Mouse (Mus musculus) midbrain, embryonic 10.5 days (tissue): Measurements from ENCODE around the gene Atp13a4. TPM values are rescaled to one million over a fixed set of nuclear protein-coding genes. Genes with fewer than 3 reads are reported as not detected.
A peak's percentile ranks its signal among the peaks of the same experiment; 100 is the strongest.

Source experiments
- DNase-seq: peaks from one replicate; pipeline ENCODE4 v3.0.0-alpha.2; 2017; ENCODE audit warnings: low spot score
- H3K27ac ChIP-seq: fragments of 300-500 bp; sonication (generic); replicated peaks from 2 replicates; pipeline ENCODE4 v1.5.1; 2016; ENCODE audit warnings: mild to moderate bottlenecking
- H3K27me3 ChIP-seq: fragments of 300-500 bp; sonication (generic); 2 replicates; pipeline ENCODE4 v1.6.1; 2016; ENCODE audit warnings: low read depth, mild to moderate bottlenecking; ENCODE audit not compliant: poor library complexity, severe bottlenecking
- H3K36me3 ChIP-seq: fragments of 300-500 bp; sonication (generic); 2 replicates; pipeline ENCODE4 v1.6.1; 2016; ENCODE audit warnings: mild to moderate bottlenecking, moderate library complexity
- H3K4me1 ChIP-seq: fragments of 300-500 bp; sonication (generic); 2 replicates; pipeline ENCODE4 v1.6.1; 2016
- H3K4me3 ChIP-seq: fragments of 300-500 bp; sonication (generic); 2 replicates; pipeline ENCODE4 v1.5.1; 2016; ENCODE audit warnings: mild to moderate bottlenecking, moderate library complexity
- H3K9me3 ChIP-seq: fragments of 300-500 bp; sonication (generic); replicated peaks from 2 replicates; pipeline ENCODE4 v1.6.1; 2016; ENCODE audit warnings: mild to moderate bottlenecking
- WGBS: fragments of 180-500 bp; shearing (Covaris S2); methylation state at CpG from one replicate; pipeline ENCODE4 v1.1.7; 2016; 5-methylcytosine and 5-hydroxymethylcytosine counted together
- polyA plus RNA-seq: library from polyadenylated mRNA; unstranded; fragments of >200 nt; fragmentation: Nextera tagmentation; extraction: Ambion mirVana; gene quantifications from 2 replicates; pipeline ENCODE4 v1.2.1, GENCODE M21; 2016

Atp13a4 gene
- 0.19 and 0.47 TPM in 2 replicates for polyA plus RNA-seq

DNA sequence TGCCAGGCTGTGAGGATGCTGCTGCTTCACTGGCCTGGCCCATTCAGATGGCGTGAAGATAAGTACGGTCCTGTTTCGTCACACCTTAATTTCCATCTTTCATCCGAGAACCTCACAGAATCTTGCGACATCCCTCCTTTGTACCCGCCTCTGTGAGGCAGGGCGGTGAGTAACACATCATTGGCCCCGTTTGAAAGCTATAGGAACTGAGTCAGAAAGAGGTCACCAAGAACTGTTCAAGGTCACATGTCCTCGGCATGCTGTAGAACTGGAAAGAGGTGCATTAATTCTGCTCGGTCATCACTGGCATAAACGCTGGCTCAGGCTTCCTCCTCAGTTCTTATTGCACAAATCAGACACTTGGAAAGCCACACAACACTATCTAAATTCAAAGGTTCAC, at the start of gene Atp13a4:
Gene Atp13a4 (minus strand): TSS at position 36 of the 400 bp plus-strand sequence.
- no peak for DNase-seq
- Histone ChIP-seq H3K27me3 (no peaks in the 10 kb centered on the region), H3K36me3 (no peaks in the 10 kb centered on the region), H3K4me1 (no peaks in the 10 kb centered on the region), H3K27ac (no peak within 1 kb of the TSS), H3K9me3 (no peaks in the 10 kb centered on the region), H3K4me3 (no peak within 1 kb of the TSS)
- WGBS, result 91% methylated on average over 11 of the region's 11 CpGs

DNA sequence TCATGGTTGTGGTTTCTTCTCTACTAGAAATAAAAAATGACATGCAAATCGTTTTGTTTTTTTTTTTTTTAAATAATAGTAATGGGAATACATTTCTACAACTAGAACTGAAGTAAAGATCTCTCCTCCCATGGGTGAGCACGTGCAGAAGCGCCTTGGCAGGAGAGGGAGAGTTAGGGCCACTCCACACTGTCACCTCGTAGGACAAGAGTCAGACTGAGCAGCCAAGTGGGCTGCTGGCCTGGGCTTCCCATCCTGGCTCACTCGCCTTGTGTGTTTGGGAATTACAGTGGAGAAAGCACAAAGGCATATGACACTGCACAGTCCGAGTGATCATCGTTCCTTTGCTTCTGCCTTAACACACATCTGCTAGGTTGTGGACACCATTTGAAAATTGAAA, 47.5 kb upstream of the Atp13a4 start:
- H3K4me3 ChIP-seq, result no peak overlapping the region
- H3K4me1 ChIP-seq, result no peaks in the 10 kb centered on the region
- no peak for DNase-seq
- no peaks in the 10 kb centered on the region for H3K27me3 ChIP-seq
- no peak overlapping the region for H3K27ac ChIP-seq
- peaks cover 78% of the 10 kb centered on the region for H3K36me3 ChIP-seq
- 85% methylated on average over 7 of the region's 7 CpGs for WGBS
- H3K9me3 ChIP-seq, result no peaks in the 10 kb centered on the region

DNA sequence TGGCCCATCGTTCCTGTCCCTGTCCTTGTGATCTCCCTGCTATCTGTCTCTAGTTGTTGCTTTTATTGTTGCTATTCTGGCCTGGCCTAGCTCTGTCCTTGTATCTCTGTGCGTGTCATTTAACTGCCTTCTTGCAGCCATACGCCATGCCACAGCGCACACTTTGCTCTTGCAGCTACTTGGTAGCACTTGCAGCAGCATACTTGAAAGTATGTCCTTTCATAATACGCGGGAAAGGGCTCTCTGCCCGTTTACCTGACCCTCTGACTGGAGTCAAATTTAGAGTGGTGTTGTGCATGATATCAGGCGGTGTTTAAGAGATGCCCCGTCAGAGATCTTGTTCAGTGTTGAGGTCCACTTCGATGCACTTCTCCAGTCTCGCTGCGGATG, 35.1 kb upstream of the Atp13a4 start:
- Histone ChIP-seq H3K27me3 (no peaks in the 10 kb centered on the region), H3K4me1 (peaks cover 15% of the 10 kb centered on the region), H3K9me3 (no peaks in the 10 kb centered on the region), H3K36me3 (no peaks in the 10 kb centered on the region), H3K27ac (peak overlapping the region; percentile 89), H3K4me3 (peak overlapping the region; percentile 77)
- WGBS, result 11% methylated on average over 12 of the region's 12 CpGs
- no peak for DNase-seq

DNA sequence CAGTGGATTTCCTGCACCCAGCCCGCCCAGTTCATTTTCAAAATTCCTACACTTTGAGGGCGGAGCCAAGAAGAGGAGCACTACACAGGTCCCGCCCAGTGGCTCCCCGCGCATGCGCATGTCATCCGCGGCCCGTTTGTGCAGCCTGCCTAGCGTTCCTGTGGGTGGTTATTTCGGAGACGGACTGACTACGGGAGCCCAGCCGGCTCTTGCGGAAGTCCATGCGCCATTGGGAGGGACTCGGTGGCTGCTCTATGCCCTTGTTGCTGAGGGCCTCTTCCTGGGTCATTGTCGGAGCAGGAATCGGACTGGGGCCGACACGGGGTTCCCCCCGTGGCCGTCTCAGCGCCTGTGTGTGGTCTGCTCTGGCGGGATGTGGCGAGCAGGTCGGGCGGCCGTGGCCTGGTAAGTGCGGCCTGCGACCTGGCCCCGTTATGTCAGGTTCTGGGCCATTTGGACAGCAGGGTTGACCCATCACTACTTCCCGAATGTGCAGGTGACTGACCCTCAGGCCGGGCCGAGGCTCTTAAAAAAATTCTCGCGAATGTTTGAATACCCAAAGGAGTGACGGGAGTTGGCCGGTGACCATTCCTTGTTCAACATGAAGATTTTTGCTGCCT, 34.6 kb upstream of the Atp13a4 start, which contains the start of gene Opa1:
Gene Opa1 (plus strand): TSS at position 168 of the 620 bp plus-strand sequence.
- WGBS, result 0% methylated on average over 39 of the region's 39 CpGs

DNA sequence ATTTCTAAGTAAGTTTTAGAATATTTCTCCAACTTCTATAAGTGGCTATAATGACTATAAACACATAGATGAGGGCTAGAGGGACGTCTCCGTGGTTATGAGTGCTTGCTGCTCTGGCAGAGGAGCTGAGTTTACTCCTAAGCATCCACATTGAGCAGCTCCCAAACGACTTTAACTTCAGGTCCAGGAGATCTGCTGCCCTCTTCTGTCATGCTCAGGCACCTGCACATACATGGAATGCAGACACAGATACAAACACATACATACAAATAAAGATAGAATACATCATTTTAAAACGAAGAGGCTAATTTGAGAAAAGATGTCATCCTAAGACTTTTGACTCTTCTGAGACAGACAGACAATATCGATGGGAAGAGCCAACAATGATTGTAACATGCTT, 31.0 kb upstream of the Atp13a4 start:
- H3K27ac ChIP-seq, result no peak overlapping the region
- DNase-seq, result peak; percentile 15
- WGBS, result 15% methylated on average over 5 of the region's 5 CpGs
- H3K9me3 ChIP-seq, result no peaks in the 10 kb centered on the region
- no peaks in the 10 kb centered on the region for H3K36me3 ChIP-seq
- H3K27me3 ChIP-seq, result no peaks in the 10 kb centered on the region
- peaks cover 16% of the 10 kb centered on the region for H3K4me1 ChIP-seq
- H3K4me3 ChIP-seq, result no peak overlapping the region

More for the DNA sequence above, 34.6 kb upstream of the Atp13a4 start, which contains the start of gene Opa1:
- peaks cover 15% of the 10 kb centered on the region for H3K4me1 ChIP-seq
- no peaks in the 10 kb centered on the region for H3K27me3 ChIP-seq
- no peaks in the 10 kb centered on the region for H3K9me3 ChIP-seq
- peak within 1 kb of the TSS; percentile 89 for H3K27ac ChIP-seq
- H3K4me3 ChIP-seq, result peak within 1 kb of the TSS; percentile 77
- no peaks in the 10 kb centered on the region for H3K36me3 ChIP-seq
- peak; percentile 98 for DNase-seq

DNA sequence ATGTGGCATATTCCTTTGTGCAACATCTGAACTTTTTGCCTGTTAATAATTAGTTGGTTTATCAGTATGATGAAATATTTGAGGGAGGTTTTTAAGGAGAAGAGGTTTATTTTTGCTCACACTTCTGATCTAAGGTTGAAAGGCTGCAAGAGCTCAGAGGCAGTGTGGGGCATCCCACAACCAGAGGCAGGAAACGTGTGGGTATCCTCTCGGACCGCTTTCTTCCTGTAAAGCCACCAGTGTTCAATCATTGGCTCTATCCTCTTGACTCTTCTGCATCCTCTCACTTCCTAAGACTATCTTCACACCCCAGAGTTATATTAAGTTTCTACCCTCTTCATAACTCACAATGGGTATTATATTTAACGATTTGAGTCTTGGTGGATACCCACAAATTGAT, 29.3 kb upstream of the Atp13a4 start:
- Histone ChIP-seq H3K4me1 (peaks cover 9% of the 10 kb centered on the region), H3K36me3 (no peaks in the 10 kb centered on the region)

DNA sequence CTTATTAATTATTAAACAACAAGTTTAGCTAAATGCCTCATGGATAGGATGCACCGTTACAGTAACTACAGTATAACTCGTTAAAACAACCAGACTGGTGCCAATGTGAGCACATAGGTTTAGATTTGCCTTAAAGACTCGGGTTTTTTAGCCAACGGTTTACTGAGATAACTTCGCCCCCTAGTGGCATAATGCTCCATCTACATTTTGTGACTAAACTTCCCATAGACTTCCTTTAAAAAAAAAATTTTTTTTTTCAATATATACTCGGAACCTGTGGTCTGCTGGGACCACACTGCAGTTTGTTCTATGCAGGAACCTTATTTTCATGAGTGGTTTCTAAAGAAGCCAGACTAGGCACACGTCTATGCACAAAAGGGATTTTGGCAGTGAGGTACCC, 16.2 kb upstream of the Atp13a4 start:
- WGBS, result 12% methylated on average over 7 of the region's 7 CpGs

More for the DNA sequence above, 29.3 kb upstream of the Atp13a4 start:
- Histone ChIP-seq H3K9me3 (no peaks in the 10 kb centered on the region), H3K27me3 (no peaks in the 10 kb centered on the region), H3K4me3 (no peak overlapping the region), H3K27ac (no peak overlapping the region)
- DNase-seq, result no peak
- 83% methylated on average over 4 of the region's 4 CpGs for WGBS

DNA sequence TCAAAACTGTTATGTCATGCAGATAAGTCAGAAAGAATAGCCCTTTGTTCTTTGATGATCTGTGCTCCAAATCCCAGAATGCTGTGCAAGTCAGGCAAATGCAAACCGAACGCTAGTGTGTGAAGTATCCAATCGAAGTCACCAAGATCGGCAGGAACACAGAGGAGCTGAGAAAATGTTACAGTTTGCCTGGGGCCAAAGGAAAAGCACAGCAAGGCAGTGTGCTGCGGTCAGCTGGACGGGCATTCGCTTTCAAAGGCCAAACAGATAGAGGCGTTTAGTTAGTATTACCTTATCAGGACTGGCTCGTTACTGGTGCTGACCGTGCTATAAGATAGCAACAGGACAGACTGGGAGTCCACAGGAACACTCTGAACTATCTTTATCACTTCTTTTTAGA, 15.8 kb upstream of the Atp13a4 start:
- no peaks in the 10 kb centered on the region for H3K36me3 ChIP-seq
- H3K27ac ChIP-seq, result no peak overlapping the region
- 66% methylated on average over 10 of the region's 10 CpGs for WGBS
- H3K4me3 ChIP-seq, result no peak overlapping the region
- no peaks in the 10 kb centered on the region for H3K27me3 ChIP-seq
- no peaks in the 10 kb centered on the region for H3K9me3 ChIP-seq
- no peak for DNase-seq
- peaks cover 2% of the 10 kb centered on the region; the same call in 1 of the 2 replicates for H3K4me1 ChIP-seq

More for the DNA sequence above, 16.2 kb upstream of the Atp13a4 start:
- no peak overlapping the region for H3K4me3 ChIP-seq
- H3K27me3 ChIP-seq, result no peaks in the 10 kb centered on the region
- no peak overlapping the region for H3K27ac ChIP-seq
- no peaks in the 10 kb centered on the region for H3K36me3 ChIP-seq
- H3K4me1 ChIP-seq, result peaks cover 2% of the 10 kb centered on the region; the same call in 1 of the 2 replicates
- H3K9me3 ChIP-seq, result no peaks in the 10 kb centered on the region
- DNase-seq, result peak; percentile 26

DNA sequence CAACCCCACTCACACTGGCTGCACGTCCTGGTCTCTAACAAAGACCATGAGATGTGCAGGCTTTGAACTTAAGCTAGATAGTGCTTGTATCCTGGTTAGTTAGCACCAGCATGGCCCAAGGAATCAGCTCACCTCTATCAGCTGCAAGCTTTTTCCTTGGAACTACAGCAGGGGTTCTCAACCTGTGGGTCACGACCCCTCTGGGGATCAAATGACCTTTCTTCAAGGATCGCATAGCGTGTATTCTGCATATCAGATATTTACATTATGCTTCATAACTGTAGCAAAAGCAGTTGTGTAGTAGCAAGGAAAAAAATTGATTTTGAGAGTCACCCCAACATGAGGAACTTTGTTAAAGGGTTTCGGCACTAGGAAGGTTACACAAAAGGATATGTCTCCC, 15.0 kb upstream of the Atp13a4 start:
- Histone ChIP-seq H3K4me3 (no peak overlapping the region), H3K27ac (no peak overlapping the region), H3K27me3 (no peaks in the 10 kb centered on the region), H3K9me3 (no peaks in the 10 kb centered on the region), H3K4me1 (peaks cover 2% of the 10 kb centered on the region; the same call in 1 of the 2 replicates), H3K36me3 (no peaks in the 10 kb centered on the region)
- DNase-seq, result no peak
- WGBS, result 86% methylated on average over 5 of the region's 5 CpGs

DNA sequence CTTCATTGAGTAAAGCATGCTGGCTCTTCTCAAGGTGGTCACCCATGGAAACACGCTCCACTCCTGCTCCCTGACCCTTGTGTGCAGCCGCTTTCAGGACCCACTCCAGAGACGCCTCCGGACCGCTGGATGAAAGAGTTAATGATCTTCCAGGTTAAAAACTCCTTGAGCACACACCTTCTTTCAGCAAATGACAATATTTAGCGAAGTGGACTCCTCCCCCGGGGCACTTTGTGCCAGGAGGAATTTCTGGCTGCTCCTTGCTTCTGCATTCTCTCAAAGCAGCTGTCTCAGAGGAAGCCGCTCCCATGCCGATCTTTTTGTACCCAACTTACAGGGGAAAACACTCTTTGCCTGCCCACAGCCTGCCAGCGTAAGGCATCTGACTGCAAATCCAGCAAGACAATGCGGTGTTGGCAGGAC, 3.4 kb downstream of the Atp13a4 start:
- Histone ChIP-seq H3K4me3 (no peak overlapping the region), H3K36me3 (no peaks in the 10 kb centered on the region), H3K27ac (no peak overlapping the region), H3K27me3 (no peaks in the 10 kb centered on the region), H3K4me1 (no peaks in the 10 kb centered on the region), H3K9me3 (no peaks in the 10 kb centered on the region)
- WGBS, result 86% methylated on average over 11 of the region's 11 CpGs
- no peak for DNase-seq

DNA sequence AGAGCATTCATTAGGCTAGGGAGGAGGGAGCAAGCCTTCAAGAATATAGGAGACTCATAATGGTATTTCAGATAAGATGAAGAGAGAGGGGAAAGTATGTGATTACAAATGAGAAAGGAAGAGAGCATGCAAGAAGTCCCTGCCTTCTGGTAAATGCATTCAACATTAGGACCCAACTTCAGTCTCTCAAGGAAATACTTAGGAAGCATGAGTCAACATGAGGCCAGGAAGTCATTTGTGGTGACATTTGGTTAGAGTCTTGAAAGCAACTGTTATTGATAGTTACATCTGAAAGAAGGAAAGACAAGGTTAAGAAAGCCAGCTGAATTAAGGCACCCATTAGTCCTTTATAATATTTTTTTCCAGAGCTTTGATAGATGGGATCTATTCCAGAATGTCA, 4.8 kb downstream of the Atp13a4 start:
- no peak overlapping the region for H3K27ac ChIP-seq
- H3K4me3 ChIP-seq, result no peak overlapping the region
- no peaks in the 10 kb centered on the region for H3K27me3 ChIP-seq
- H3K9me3 ChIP-seq, result no peaks in the 10 kb centered on the region
- DNase-seq, result no peak
- H3K36me3 ChIP-seq, result no peaks in the 10 kb centered on the region
- no peaks in the 10 kb centered on the region for H3K4me1 ChIP-seq

DNA sequence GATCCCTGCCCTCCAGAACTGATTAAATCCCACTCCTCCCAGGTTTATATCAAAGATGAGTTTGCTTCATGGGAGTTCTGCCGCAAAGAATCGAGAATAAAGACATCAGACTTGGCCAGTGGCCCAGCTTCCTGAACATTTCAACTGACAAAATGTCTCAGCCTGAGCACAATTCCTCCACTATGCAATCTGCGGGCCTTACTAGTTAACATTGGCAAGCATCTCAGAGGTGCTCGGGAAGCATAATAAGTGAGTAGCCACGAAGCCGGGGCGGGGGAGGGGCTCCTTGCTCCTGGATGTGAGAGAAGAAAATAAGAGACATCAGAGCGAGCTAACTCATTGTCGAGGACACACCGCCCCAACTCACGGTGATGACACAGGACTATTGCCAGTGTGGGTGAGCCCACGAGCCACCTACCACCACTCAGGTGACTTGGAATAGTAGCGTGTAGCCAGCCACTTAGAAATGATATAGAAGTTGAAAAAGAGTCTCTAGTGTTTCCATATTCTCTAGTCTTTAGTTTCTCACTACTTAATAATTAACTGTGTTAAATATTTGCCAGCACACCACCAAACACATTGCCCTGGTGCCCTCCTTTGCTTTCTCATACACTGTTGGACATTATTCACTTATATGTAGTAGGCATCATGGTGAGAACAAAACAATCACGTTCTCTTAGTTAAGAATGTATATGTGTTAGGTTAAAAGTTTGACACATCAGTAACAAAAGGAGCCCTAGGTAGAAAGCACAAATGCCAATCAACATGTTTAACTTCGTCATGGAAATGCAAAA, 8.1 kb downstream of the Atp13a4 start:
- no peak overlapping the region for H3K27ac ChIP-seq
- WGBS, result 84% methylated on average over 15 of the region's 15 CpGs
- no peaks in the 10 kb centered on the region for H3K36me3 ChIP-seq
- H3K9me3 ChIP-seq, result no peaks in the 10 kb centered on the region
- H3K4me1 ChIP-seq, result no peaks in the 10 kb centered on the region
- H3K4me3 ChIP-seq, result no peak overlapping the region
- H3K27me3 ChIP-seq, result no peaks in the 10 kb centered on the region
- no peak for DNase-seq

DNA sequence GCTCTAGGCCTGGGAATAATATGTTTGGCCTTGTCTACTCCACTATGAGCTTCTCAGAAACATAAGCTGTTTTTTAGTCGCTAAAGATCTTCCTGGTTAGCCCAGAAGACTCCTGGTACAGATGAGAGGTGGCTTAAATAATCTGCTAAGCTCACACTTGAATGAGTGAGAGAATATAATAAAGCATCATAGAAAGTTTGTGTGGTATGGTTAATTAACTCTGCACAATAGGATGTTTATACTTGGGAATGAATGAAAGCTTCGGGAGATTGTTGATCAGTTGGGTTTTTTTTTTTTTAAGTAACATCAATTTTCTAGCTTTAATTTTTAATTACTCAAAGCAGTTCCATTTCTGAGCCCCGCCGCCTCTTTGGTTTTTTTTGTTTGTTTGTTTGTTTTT, 8.8 kb downstream of the Atp13a4 start:
- Histone ChIP-seq H3K9me3 (no peaks in the 10 kb centered on the region), H3K36me3 (no peaks in the 10 kb centered on the region), H3K4me1 (no peaks in the 10 kb centered on the region), H3K4me3 (no peak overlapping the region), H3K27ac (no peak overlapping the region), H3K27me3 (no peaks in the 10 kb centered on the region)
- WGBS, result 83% methylated on average over 4 of the region's 4 CpGs
- DNase-seq, result no peak
